Mouse (Mus musculus): ENCODE data around the gene Isyna1.

GRCm38 (mm10) chr8:70615281-70615680 is 21.1 kb downstream of the Isyna1 start:
- TF ChIP-seq CTCF (IDR thresholded peaks at IDR 0.05; ENCODE audit: borderline replicate concordance, insufficient read depth, low read length) (no peak), POLR2A (IDR thresholded peaks at IDR 0.05; ENCODE audit: low read depth, low read length) (no peak)
